Mouse (Mus musculus) adrenal gland, postnatal 25 days (tissue): ENCODE data around the gene Spem1. TPM values are rescaled to one million over a fixed set of nuclear protein-coding genes. Genes with fewer than 3 reads are reported as not detected.

Source experiments
- DNase-seq: peaks from one replicate; pipeline ENCODE4 v3.0.0; 2021; ENCODE audit warnings: mixed read lengths
- total RNA-seq: library from RNA; stranded (reverse); gene quantifications from 2 replicates; pipeline ENCODE4 v1.2.3, GENCODE M21; 2021

Gene Spem1
- total RNA-seq, 1 experiment from 2014 or later = not detected

DNA sequence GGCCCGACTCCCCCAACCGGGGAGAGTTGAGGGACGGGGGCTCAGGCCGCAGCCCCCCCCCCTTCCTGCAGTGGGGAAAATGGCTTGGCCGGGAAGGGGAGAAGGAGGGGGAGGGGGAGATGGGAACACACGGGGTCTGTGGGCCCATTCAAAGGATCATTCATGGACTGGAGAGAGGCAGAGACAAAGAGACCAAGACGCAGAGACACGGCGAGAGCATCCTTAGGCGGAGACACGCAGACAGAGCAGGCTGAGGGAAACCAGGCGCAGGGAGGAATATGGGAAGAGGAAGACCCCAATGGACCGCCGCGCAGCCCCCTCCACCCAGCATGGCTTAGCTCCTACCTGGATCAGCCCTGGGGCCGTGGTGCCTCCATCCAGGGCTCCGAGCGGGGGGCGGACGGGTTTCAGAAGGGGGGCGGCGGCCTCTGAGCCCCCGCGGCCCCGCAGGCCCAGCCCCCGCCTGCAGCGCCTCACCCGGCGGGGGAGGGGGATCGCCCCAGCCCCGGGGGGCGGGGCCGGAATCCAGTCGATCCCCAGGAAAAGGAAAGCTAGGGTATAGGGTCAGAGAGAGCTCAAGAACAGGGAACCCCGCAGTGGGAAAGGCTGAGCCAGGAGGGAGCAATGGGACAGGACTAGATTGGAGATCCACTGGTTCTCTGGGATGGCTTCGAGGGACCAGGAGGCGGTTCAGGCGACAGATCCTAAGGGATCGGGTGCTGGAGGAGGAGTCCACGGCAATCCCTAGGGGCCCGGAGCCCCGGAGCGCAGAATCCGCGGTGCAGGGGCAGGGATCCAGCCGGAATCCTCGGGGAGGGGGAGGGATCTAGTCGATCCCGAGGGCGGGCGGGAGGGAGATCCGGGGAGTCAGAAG, 15.0 kb upstream of the Spem1 start:
- peak; percentile 41 for DNase-seq

DNA sequence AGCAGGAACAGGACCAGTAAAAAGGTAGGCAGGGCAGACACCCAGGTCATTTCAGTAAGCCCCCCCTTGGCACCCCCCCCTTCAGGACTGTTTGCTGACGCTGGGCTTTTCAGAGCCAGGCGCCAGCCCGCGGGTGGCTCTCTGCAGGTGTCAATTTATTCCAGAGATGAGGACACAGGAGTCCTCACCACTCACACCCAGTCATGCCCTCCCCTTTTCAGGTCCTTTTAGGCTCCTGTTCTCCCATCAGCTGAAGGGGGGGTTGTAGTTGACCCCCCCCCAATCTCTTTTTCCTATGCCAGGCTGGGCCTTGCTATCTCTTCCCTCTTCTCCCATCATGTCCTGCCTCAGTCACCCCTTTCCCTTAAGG, 14.0 kb upstream of the Spem1 start:
- no peak for DNase-seq

- no peak for DNase-seq
These were observed 13.5 kb upstream of the Spem1 start for GRCm38 (mm10) chr11:69835326-69835965.

- peak; percentile 45 for DNase-seq
These were observed 12.1 kb upstream of the Spem1 start for GRCm38 (mm10) chr11:69834001-69834549.

DNA sequence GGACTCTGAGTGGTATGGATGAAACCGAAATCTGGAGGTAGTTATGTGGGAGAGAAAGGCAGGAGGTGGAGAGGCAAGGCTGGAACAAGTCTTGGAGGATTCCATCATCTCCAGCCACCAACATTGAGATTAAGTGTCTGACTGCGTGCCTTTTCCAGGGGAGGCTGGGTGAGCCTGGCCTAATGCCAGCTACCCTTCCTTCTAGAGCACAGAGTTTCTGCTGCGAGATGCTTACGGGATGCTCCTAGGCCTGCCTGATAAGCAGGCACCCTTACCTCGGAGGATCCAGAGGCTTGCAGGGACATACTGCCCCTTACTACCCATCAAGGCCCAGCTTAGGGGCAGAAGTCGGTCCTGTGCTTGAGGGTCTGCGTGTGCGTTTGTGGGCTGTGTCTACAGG, 11.6 kb upstream of the Spem1 start:
- no peak for DNase-seq

GRCm38 (mm10) chr11:69828832-69829231, 6.9 kb upstream of the Spem1 start:
- no peak for DNase-seq

- no peak for DNase-seq
These were observed 1.5 kb upstream of the Spem1 start for GRCm38 (mm10) chr11:69823456-69823855.

DNA sequence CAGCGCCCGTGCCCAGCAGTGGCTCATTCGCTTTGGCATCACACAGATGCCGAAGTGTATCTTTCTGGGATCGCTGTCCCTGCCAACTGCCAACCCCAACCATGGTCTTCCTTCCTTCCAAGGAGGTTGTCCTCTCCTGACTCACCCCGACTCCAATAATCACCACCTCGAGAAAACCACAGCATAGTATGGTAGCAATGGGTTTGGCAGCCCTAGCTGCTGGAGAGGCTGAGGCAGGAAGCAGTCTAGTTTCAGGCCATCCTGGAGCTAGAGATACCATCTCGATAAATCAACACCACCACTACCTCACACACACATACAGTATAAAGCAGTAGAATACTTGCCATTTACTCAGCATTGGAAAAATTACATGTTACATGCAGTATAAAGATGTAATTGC, 3.1 kb downstream of the Spem1 start:
- no peak for DNase-seq

DNA sequence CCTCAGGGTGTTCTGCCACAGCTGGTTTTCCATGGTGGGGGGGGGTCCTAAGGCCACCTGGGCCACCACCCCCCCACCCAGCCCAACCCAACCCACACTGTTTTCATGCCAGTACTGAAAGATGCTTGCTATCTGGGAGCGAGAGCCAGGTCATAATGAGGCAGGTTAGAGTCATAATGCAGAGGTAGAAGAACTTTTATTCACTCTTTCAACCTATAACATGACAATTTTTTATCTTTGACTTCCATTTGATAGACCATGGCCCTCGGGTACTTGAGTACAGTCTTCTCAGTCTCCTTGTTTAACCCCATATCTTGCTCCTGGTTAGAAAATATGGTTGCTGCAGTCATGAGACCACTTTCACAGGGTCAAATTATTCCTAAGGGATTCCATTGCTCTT, 3.6 kb downstream of the Spem1 start, which contains the start of gene Spem2:
TSS of gene Spem2 (minus strand) at position 101 of the 400 bp plus-strand sequence.
- DNase-seq = no peak

- DNase-seq = no peak
These were observed 5.5 kb downstream of the Spem1 start for GRCm38 (mm10) chr11:69816520-69816919.

- DNase-seq = no peak
These were observed 6.8 kb downstream of the Spem1 start, which contains the start of gene Gm39566 for GRCm38 (mm10) chr11:69815155-69815554. TSS of gene Gm39566 (minus strand) at chr11:69815298.

DNA sequence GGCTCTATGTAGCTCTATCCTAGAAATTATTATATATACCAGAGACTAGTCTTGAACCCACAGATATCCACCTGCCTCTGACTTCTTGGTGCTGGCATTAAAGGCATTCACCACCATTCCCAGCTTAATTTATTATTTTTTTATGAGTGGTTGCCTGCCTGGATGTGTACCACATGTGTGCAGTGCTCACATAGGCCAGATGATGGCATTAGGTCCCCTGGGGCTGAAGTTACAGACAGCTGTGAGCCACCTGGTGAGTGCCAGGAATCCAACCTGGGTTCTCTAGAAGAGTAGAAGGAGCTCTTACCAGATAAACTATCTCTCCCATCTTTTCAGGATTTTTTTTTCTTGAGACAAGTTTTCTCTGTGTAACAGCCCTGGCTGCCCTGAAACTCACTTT, 11.7 kb downstream of the Spem1 start:
- no peak for DNase-seq

GRCm38 (mm10) chr11:69807641-69808040, 14.3 kb downstream of the Spem1 start:
- DNase-seq = no peak

GRCm38 (mm10) chr11:69806378-69806777, 15.6 kb downstream of the Spem1 start:
- no peak for DNase-seq

DNA sequence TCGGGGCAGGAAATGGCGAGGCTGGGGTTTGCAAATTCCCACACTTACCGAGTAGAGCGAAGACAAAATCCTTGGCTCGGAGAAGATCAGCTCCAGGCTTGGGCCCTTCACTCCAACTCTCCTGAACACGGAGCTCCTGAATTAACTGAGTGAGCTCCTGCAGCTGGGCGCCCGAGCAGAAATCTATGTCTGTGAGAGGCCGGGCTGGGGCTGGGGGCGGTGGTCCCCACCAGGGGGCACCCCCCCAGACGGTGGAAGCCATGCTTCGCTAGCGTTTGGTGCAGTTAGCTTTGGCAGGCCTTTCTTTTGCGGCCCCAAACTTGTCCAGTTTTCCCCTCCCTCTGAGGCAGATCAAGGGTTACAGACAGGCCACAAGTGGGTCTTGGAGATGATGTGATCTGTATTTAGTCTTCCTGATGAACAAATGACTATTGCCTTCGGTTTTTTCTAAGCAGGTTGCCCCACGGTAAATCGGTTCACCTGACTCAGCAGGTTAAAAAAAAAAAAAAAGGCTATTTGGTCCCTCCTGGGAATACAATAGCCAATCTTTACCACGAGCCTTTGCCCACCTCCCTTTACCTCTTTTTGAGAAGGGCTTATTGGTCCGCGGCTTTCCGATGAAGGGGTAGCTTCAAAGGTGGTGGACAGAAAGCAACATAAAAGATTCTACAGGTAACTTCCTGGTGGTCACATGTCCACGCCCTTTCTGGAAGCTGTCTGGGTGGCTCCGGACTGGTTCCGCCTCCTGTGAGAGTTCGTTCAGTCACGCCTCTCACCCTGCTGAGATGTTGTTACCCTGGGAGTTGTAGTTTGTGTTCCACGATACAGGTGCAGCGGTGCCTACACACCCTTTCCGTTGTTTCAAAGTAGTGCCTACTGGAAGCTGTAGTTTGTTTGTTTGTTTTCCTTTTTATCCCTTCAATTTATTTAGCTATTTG, 16.7 kb downstream of the Spem1 start, which contains the start of gene Tmem102:
TSS of gene Tmem102 (minus strand) at position 653 of the 938 bp plus-strand sequence.
- DNase-seq = no peak

DNA sequence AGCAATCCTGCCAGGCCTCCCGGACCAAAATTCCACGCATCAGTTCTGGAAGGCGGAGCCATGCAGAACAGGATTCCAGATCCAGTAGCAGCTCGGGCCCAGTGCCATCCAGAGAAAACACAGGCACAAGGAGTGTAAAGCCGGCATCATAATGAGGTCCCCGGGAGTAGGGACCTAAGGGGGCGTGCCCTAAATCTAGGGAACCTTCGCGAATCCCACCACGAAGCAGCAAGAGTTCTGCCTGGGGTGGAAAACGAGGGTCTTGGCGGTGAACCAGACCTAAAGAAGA, 17.4 kb downstream of the Spem1 start:
- no peak for DNase-seq

DNA sequence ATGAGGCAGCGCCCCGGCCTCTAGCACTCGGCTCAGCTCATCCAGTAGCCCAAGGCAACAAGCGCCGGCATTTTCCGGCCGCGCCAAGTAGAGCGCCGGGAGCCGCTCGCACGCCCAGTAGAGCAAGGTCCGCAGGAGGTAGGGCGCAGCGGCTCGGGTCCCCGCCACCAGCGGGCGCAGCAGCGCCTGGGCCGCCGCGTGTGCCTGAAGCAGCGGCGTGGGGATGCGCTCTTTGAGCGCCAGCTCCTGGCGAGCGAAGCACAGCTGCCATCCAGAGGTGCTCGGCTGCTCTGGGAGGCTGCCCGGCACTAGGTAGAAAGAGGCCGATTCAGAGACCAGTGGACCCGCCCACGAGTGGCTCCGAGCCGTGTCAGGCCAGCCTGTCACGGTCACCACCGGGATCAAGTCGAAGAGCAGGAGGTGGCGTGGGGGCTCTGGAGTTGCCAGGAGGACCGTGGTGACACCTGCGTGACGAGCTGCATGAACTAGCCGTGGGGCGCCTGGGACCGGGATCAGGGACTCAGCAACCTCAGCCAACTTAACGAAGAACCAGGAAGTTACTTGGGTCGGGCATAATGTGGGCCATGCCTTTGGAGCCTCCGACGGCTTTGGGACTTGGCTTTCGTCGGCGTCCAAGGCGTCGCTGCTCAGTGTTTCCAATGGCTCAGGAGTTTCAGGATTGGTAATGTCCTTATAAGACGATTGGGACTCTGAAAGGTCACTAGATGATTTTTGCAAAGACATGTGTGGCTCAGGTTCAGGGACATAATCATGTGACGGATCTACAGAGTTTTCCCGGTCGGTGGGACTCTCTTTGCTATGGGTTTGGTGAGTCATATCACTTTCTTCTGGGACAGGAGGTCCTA, 18.0 kb downstream of the Spem1 start:
- DNase-seq = peak; percentile 83

GRCm38 (mm10) chr11:69803328-69803727, 18.7 kb downstream of the Spem1 start:
- DNase-seq = no peak

GRCm38 (mm10) chr11:69802648-69803105, 19.3 kb downstream of the Spem1 start:
- peak; percentile 94 for DNase-seq

DNA sequence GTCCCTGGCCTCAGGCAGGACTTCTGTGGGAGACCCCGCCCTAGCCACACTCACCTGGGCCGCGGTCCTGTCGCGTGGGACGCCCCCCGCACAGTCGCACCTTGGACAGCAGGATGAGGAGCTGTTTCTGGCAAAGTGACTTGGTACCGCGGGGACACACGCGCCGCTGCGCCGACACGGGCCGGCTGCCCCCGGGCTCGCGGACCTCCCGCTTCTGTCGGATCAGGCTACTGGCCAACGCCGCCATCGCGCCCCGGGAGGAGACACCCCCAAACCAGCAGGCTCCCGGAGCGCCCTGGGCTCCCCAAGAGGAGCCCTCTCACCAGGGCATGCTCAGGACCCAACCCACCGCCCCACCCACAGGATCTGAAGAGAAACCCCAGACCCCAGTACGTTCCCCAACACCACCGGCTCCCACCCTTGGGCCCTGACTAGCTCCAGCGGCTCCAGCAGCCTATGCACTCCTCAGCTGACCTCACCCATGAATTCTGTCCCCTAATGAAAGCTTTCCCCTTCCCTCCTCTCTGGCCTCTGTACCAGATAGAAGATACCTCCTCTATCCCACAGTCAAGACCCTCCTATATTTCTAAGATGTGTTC, 20.5 kb downstream of the Spem1 start, which contains the start of gene Fgf11:
TSS of gene Fgf11 (minus strand) at position 479 of the 599 bp plus-strand sequence.
- no peak for DNase-seq
